In genomic region chr15:97956416-97956815, GRCm38 (mm10) we compare ENCODE assay signal across 21 mouse cellular contexts. TPM values are rescaled to one million over a fixed set of nuclear protein-coding genes. Genes with fewer than 3 reads are reported as not detected.
A peak's percentile ranks its signal among the peaks of the same experiment; 100 is the strongest.
DNase-seq lines count a peak whose midpoint lies in the region; ATAC-seq lines count a peak whose summit lies in the region.
"Had no signal": no experiment of that assay in that cellular context is flagged by ENCODE, and none has a peak within 500 bp of the region (broad histone marks: within the 10 kb centered on the region; RNA-seq: fewer than 3 reads in every experiment).

No protein-coding gene starts in this region.

- peaks cover 34% of the 10 kb centered on the region for H3K4me1 ChIP-seq in hindbrain, embryonic 10.5 days (replicated peaks)
- peaks cover 3% of the 10 kb centered on the region; the same call in 1 of the 2 replicates for H3K4me1 ChIP-seq in hindbrain, embryonic 16.5 days (ENCODE audit: control insufficient read depth, insufficient read depth, low read depth, low read length)
- H3K4me1 ChIP-seq in limb, embryonic 10.5 days = peaks cover 29% of the 10 kb centered on the region
- H3K4me1 ChIP-seq: liver, embryonic 13.5 days had no signal

- H3K27me3 ChIP-seq in hindbrain, embryonic 10.5 days (ENCODE audit: insufficient read depth, poor library complexity, severe bottlenecking) = peaks cover 22% of the 10 kb centered on the region
- H3K27me3 ChIP-seq in hindbrain, embryonic 16.5 days (replicated peaks; ENCODE audit: control insufficient read depth, insufficient read depth, low read length) = no peaks in the 10 kb centered on the region; the same call in 1 of the 2 replicates
- peaks cover 7% of the 10 kb centered on the region; the same call in 1 of the 2 replicates for H3K27me3 ChIP-seq in limb, embryonic 10.5 days (ENCODE audit: low read depth, poor library complexity, severe bottlenecking)
- H3K27me3 ChIP-seq: embryonic facial prominence, embryonic 15.5 days; hindbrain, embryonic 15.5 days had no signal

- WGBS in hindbrain, embryonic 10.5 days = 80% methylated on average over 11 of the region's 11 CpGs
- 74% methylated on average over 10 of the region's 11 CpGs for WGBS in hindbrain, embryonic 16.5 days
- 70% methylated on average over 11 of the region's 11 CpGs for WGBS in limb, embryonic 10.5 days

- peak overlapping the region; percentile 76; the same call in 1 of the 2 replicates for H3K27ac ChIP-seq in hindbrain, embryonic 10.5 days
- H3K27ac ChIP-seq in hindbrain, embryonic 16.5 days (ENCODE audit: low read depth, low read length) = no peak overlapping the region
- peak overlapping the region; percentile 26; the same call in 1 of the 2 replicates for H3K27ac ChIP-seq in limb, embryonic 10.5 days
- H3K27ac ChIP-seq: embryonic facial prominence, embryonic 15.5 days; hindbrain, embryonic 15.5 days; liver, embryonic 13.5 days had no signal

- H3K4me3 ChIP-seq in hindbrain, embryonic 10.5 days = no peak overlapping the region
- no peak overlapping the region for H3K4me3 ChIP-seq in hindbrain, embryonic 16.5 days (ENCODE audit: low read length)
- no peak overlapping the region for H3K4me3 ChIP-seq in limb, embryonic 10.5 days
- H3K4me3 ChIP-seq: embryonic facial prominence, embryonic 15.5 days; hindbrain, embryonic 15.5 days; liver, embryonic 13.5 days; megakaryocyte, embryonic 14.5 days had no signal

- H3K9me3 ChIP-seq in hindbrain, embryonic 10.5 days = no peaks in the 10 kb centered on the region
- no peaks in the 10 kb centered on the region for H3K9me3 ChIP-seq in hindbrain, embryonic 16.5 days (ENCODE audit: control insufficient read depth, low read length)
- no peaks in the 10 kb centered on the region for H3K9me3 ChIP-seq in limb, embryonic 10.5 days (replicated peaks)
- H3K9me3 ChIP-seq: embryonic facial prominence, embryonic 15.5 days; hindbrain, embryonic 15.5 days; liver, embryonic 13.5 days; megakaryocyte, embryonic 14.5 days had no signal

- H3K4me2 ChIP-seq in hindbrain, embryonic 16.5 days (ENCODE audit: low read length) = no peak overlapping the region
- H3K4me2 ChIP-seq: embryonic facial prominence, embryonic 15.5 days; hindbrain, embryonic 15.5 days; liver, embryonic 13.5 days had no signal

- no peak overlapping the region for H3K9ac ChIP-seq in hindbrain, embryonic 16.5 days (ENCODE audit: low read depth, low read length)
- H3K9ac ChIP-seq: embryonic facial prominence, embryonic 15.5 days; hindbrain, embryonic 15.5 days; liver, embryonic 13.5 days had no signal

- DNase-seq in hindbrain, embryonic 10.5 days (ENCODE audit: low spot score) = no peak
- peak; percentile 88 for DNase-seq in Muller cell, postnatal 12 days (ENCODE audit: inconsistent ontology term)
- DNase-seq in NIH3T3 (ENCODE audit: low read depth) (peak; percentile 31), adipocyte (ENCODE audit: low spot score) (no peak), liver (no peak)
- no peak for DNase-seq in limb, embryonic 10.5 days (ENCODE audit: low spot score)
- DNase-seq: adrenal gland, postnatal 36 days; cerebellum, adult 9-11 months; gastrocnemius, postnatal 25 days; heart, postnatal 4 days; kidney, adult 9 months; kidney, postnatal 14 days; liver, embryonic 13.5 days; lung, adult 2 months; right cerebral cortex, postnatal 4 days; thymus, postnatal 14 days had no signal

- no peak for ATAC-seq in hindbrain, embryonic 16.5 days
- ATAC-seq: intestine, embryonic 16.5 days had no signal

- no peaks in the 10 kb centered on the region for H3K36me3 ChIP-seq in hindbrain, embryonic 10.5 days
- H3K36me3 ChIP-seq in hindbrain, embryonic 16.5 days (ENCODE audit: control insufficient read depth, insufficient read depth, low read length) = no peaks in the 10 kb centered on the region
- no peaks in the 10 kb centered on the region for H3K36me3 ChIP-seq in limb, embryonic 10.5 days
- H3K36me3 ChIP-seq: embryonic facial prominence, embryonic 15.5 days; hindbrain, embryonic 15.5 days; liver, embryonic 13.5 days had no signal

RNA-seq across cellular contexts. Expression of gene Tmem106c, which starts 7.6 kb away (rescaled TPM):
- polyA plus RNA-seq in hindbrain, embryonic 10.5 days (2016; fragmentation: Nextera tagmentation; extraction: Ambion mirVana) = 58.9 and 64.5 TPM in 2 replicates
- 58.3 and 60.6 TPM in 2 replicates for polyA plus RNA-seq in hindbrain, embryonic 16.5 days (2015; fragmentation: Nextera tagmentation; extraction: Ambion mirVana)
- polyA plus RNA-seq in limb, embryonic 10.5 days (2016; fragmentation: Nextera tagmentation; extraction: Ambion mirVana) = 29.8 and 34.9 TPM in 2 replicates

RNA-seq across cellular contexts. Expression of gene Vdr, which starts 46.0 kb away (rescaled TPM):
- 0.51 and 1.0 TPM in 2 replicates for polyA plus RNA-seq in hindbrain, embryonic 10.5 days (2016; fragmentation: Nextera tagmentation; extraction: Ambion mirVana)
- 0.17 and 0.26 TPM in 2 replicates for polyA plus RNA-seq in hindbrain, embryonic 16.5 days (2015; fragmentation: Nextera tagmentation; extraction: Ambion mirVana)
- 0.15 and 0.23 TPM in 2 replicates for polyA plus RNA-seq in limb, embryonic 10.5 days (2016; fragmentation: Nextera tagmentation; extraction: Ambion mirVana)

RNA-seq across cellular contexts. Expression of gene Col2a1, which starts 48.1 kb away (rescaled TPM):
- 196 and 224 TPM in 2 replicates for polyA plus RNA-seq in hindbrain, embryonic 10.5 days (2016; fragmentation: Nextera tagmentation; extraction: Ambion mirVana)
- polyA plus RNA-seq in hindbrain, embryonic 16.5 days (2015; fragmentation: Nextera tagmentation; extraction: Ambion mirVana) = 11.9 and 43.4 TPM in 2 replicates
- 72.8 and 186 TPM in 2 replicates for polyA plus RNA-seq in limb, embryonic 10.5 days (2016; fragmentation: Nextera tagmentation; extraction: Ambion mirVana)

Comparison
In these comparisons a context has a peak if more than half of its experiments do, and no peak if none do; other contexts are left out.
1. DNase-seq: peak in Muller cell, postnatal 12 days (single experiment) and NIH3T3 (single experiment); none in hindbrain, embryonic 10.5 days (single experiment), limb, embryonic 10.5 days (single experiment), adipocyte (single experiment) and liver (single experiment).